Mouse (Mus musculus): ENCODE data around the gene Mtch1. TPM values are rescaled to one million over a fixed set of nuclear protein-coding genes. Genes with fewer than 3 reads are reported as not detected.

Mtch1 gene
- polyA plus RNA-seq, 1 experiment, result 479 TPM

DNA sequence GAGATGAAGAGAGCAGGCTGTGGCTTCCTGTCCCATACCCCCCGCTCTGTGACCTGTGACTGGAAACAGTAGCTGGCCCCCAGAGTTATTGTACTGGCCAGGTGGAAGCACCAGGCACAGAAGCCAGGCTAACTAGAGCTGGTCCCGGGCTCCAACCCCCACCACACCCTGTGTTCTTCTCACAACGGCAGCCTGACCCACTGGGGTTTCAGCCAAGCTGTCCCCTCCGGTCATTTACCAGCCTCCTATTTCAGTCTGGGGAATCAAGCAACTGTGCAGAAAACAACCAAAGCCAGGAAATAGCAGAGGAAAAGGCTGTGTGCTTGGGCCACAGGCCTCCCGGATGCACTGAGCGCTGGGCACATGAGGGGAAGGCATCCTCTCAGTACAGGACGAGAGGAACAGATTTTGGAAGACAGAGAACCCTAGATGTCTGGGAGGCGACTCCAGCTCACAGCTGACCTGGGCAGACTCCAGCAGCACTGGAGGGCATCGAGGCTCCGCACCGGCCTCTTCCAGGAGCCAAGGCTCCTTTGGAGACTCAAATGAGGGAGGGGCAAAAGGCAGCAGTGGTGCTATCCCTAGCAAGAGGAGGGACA is 8.5 kb downstream of the Mtch1 start:
- WGBS, result 10% methylated on average over 11 of the region's 11 CpGs
- DNase-seq, result peak; percentile 50 to 56
- peaks cover 43% of the 10 kb centered on the region for H3K4me1 ChIP-seq (ENCODE audit: control insufficient read depth, insufficient read depth, low read length)
- H3K27me3 ChIP-seq (ENCODE audit: control insufficient read depth, insufficient read depth, low read length), result no peaks in the 10 kb centered on the region
- TF ChIP-seq POLR2A (IDR thresholded peaks at IDR 0.05; ENCODE audit: borderline replicate concordance, insufficient read depth, low read length), result no peak
- TF ChIP-seq CTCF (IDR thresholded peaks at IDR 0.05; ENCODE audit: borderline replicate concordance, insufficient read depth, low read depth, low read length), result no peak
- no peak overlapping the region for H3K27ac ChIP-seq (ENCODE audit: insufficient read depth, low read length)
- no peak overlapping the region for H3K4me3 ChIP-seq (replicated peaks; ENCODE audit: insufficient read depth, low read depth, low read length)

- Histone ChIP-seq H3K27ac (ENCODE audit: insufficient read depth, low read length) (no peak overlapping the region), H3K27me3 (ENCODE audit: control insufficient read depth, insufficient read depth, low read length) (no peaks in the 10 kb centered on the region), H3K4me1 (ENCODE audit: control insufficient read depth, insufficient read depth, low read length) (peaks cover 52% of the 10 kb centered on the region), H3K4me3 (replicated peaks; ENCODE audit: insufficient read depth, low read depth, low read length) (no peak overlapping the region)
- WGBS, result 32% methylated on average over 9 of the region's 9 CpGs
- DNase-seq, result no peak
- no peak for TF ChIP-seq POLR2A (IDR thresholded peaks at IDR 0.05; ENCODE audit: borderline replicate concordance, insufficient read depth, low read length)
- TF ChIP-seq CTCF (IDR thresholded peaks at IDR 0.05; ENCODE audit: borderline replicate concordance, insufficient read depth, low read depth, low read length), result no peak
Observed at GRCm38 (mm10) chr17:29337979-29338823, 9.5 kb downstream of the Mtch1 start.

DNA sequence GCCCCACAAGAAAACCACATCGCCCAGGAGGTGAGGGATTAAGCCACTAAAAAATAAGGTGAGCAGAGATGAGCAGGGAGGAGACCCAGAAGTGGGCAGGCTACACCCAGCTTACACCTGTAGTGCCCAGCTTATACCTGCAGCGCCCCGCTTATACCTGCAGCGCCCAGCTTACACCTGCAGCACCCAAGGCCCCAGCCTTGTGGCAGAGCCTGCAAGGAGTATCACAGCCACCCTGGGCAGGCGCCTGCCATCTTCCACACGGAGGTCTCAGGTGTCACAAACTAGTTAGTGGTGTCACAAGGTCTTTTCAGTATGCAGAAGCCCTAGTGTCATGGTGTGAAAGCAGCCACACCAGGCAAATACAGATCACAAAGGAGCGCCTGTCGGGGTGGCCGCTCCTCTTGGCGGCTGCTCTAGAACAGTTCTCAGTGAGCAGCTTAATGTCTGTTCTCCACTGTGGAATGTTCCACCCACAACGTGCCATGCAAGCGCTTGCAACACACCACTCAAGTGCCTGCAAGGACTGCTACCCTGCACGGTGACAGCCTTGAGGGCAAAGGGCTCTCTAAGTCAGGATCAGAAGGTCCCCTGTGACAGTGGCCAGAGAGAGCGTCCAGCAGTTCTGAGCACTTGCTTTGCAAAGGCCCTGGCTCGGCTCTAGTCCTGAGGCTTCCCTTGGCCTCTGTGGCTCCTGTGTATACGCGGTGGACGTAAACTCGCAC is 11.3 kb downstream of the Mtch1 start:
- TF ChIP-seq CTCF (IDR thresholded peaks at IDR 0.05; ENCODE audit: borderline replicate concordance, insufficient read depth, low read depth, low read length) (no peak), POLR2A (IDR thresholded peaks at IDR 0.05; ENCODE audit: borderline replicate concordance, insufficient read depth, low read length) (no peak)
- 93% methylated on average over 19 of the region's 19 CpGs for WGBS
- H3K4me1 ChIP-seq (ENCODE audit: control insufficient read depth, insufficient read depth, low read length), result peaks cover 50% of the 10 kb centered on the region
- DNase-seq, result no peak
- H3K4me3 ChIP-seq (replicated peaks; ENCODE audit: insufficient read depth, low read depth, low read length), result no peak overlapping the region
- no peak overlapping the region for H3K27ac ChIP-seq (ENCODE audit: insufficient read depth, low read length)
- no peaks in the 10 kb centered on the region for H3K27me3 ChIP-seq (ENCODE audit: control insufficient read depth, insufficient read depth, low read length)

DNA sequence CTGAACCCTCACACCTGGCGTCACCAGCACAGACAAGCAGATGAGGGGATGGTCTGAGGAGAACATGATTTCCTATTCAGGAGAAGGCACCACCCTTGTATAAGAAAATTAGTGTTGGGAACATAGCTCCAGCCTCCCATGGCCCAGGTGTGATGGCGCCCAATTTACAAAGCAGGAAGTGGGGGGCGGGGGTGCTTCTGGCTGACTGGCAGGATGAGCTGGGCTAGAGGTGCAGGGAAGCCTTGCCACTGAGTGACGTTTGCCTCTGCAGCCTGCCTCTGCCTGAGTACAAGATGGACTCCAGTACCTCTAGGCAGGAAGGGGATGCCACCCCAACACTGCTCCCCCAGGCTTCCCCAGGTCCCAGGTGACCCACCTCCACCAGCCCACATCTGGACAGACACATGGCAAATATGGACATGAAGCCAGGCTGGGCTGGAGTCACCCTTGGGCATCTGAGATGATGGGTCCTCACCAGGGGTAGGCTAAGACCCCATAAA is 15.5 kb downstream of the Mtch1 start:
- 89% methylated on average over 4 of the region's 4 CpGs for WGBS
- Histone ChIP-seq H3K4me3 (replicated peaks; ENCODE audit: insufficient read depth, low read depth, low read length) (no peak overlapping the region), H3K27me3 (ENCODE audit: control insufficient read depth, insufficient read depth, low read length) (no peaks in the 10 kb centered on the region), H3K27ac (ENCODE audit: insufficient read depth, low read length) (0 out of 2 replicates have a peak overlapping the region, but pooled peaks have one; percentile 81), H3K4me1 (ENCODE audit: control insufficient read depth, insufficient read depth, low read length) (peaks cover 39% of the 10 kb centered on the region)
- peak in 1 of 2 experiments; percentile 24 for DNase-seq
- no peak for TF ChIP-seq CTCF (IDR thresholded peaks at IDR 0.05; ENCODE audit: borderline replicate concordance, insufficient read depth, low read depth, low read length)
- no peak for TF ChIP-seq POLR2A (IDR thresholded peaks at IDR 0.05; ENCODE audit: borderline replicate concordance, insufficient read depth, low read length)

- H3K4me3 ChIP-seq (replicated peaks; ENCODE audit: insufficient read depth, low read depth, low read length), result no peak overlapping the region
- TF ChIP-seq POLR2A (IDR thresholded peaks at IDR 0.05; ENCODE audit: borderline replicate concordance, insufficient read depth, low read length), result no peak
- TF ChIP-seq CTCF (IDR thresholded peaks at IDR 0.05; ENCODE audit: borderline replicate concordance, insufficient read depth, low read depth, low read length), result peak; percentile 49; the same call in 1 of the 2 replicates
- H3K27ac ChIP-seq (ENCODE audit: insufficient read depth, low read length), result peak overlapping the region; percentile 92
- peaks cover 39% of the 10 kb centered on the region for H3K4me1 ChIP-seq (ENCODE audit: control insufficient read depth, insufficient read depth, low read length)
- 11% methylated on average over 5 of the region's 5 CpGs for whole genome bisulfite sequencing
- no peaks in the 10 kb centered on the region; the same call in 1 of the 2 replicates for H3K27me3 ChIP-seq (ENCODE audit: control insufficient read depth, insufficient read depth, low read length)
- DNase-seq, result peak; percentile 77 to 91
Observed at GRCm38 (mm10) chr17:29330671-29331410, 16.9 kb downstream of the Mtch1 start.

- peaks cover 37% of the 10 kb centered on the region for H3K4me1 ChIP-seq (ENCODE audit: control insufficient read depth, insufficient read depth, low read length)
- TF ChIP-seq CTCF (IDR thresholded peaks at IDR 0.05; ENCODE audit: borderline replicate concordance, insufficient read depth, low read depth, low read length) (no peak), POLR2A (IDR thresholded peaks at IDR 0.05; ENCODE audit: borderline replicate concordance, insufficient read depth, low read length) (no peak)
- H3K27me3 ChIP-seq (ENCODE audit: control insufficient read depth, insufficient read depth, low read length), result no peaks in the 10 kb centered on the region; the same call in 1 of the 2 replicates
- no peak overlapping the region for H3K4me3 ChIP-seq (replicated peaks; ENCODE audit: insufficient read depth, low read depth, low read length)
- peak in 1 of 2 experiments; percentile 26 for DNase-seq
- peak overlapping the region; percentile 92 for H3K27ac ChIP-seq (ENCODE audit: insufficient read depth, low read length)
- WGBS, result 85% methylated on average over 3 of the region's 3 CpGs
Observed at GRCm38 (mm10) chr17:29330221-29330620, 17.5 kb downstream of the Mtch1 start.

DNA sequence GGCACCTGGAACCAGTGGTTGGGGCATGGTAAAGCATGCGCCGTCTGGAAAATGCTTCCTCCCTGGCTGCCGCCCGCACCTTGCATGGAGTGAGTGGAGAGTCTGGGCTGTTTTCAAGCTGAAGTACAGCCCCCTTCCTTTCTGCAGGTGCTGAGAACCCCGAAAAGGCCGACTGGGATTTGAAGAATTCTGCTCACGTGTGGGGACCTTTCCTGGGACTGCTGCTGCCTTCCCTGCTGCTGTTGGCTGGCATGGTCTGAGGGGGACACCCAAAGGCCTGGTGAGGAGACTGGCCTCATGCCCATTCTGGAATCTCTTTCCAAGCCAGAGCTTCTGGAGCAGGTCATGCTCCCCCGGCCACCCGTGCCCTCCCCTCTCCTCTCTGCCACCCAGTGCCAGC is 20.0 kb downstream of the Mtch1 start:
- Histone ChIP-seq H3K4me1 (ENCODE audit: control insufficient read depth, insufficient read depth, low read length) (peaks cover 26% of the 10 kb centered on the region), H3K4me3 (replicated peaks; ENCODE audit: insufficient read depth, low read depth, low read length) (no peak overlapping the region), H3K27ac (ENCODE audit: insufficient read depth, low read length) (no peak overlapping the region), H3K27me3 (ENCODE audit: control insufficient read depth, insufficient read depth, low read length) (no peaks in the 10 kb centered on the region; the same call in 1 of the 2 replicates)
- TF ChIP-seq POLR2A (IDR thresholded peaks at IDR 0.05; ENCODE audit: borderline replicate concordance, insufficient read depth, low read length) (no peak), CTCF (IDR thresholded peaks at IDR 0.05; ENCODE audit: borderline replicate concordance, insufficient read depth, low read depth, low read length) (no peak)
- no peak for DNase-seq
- 84% methylated on average over 9 of the region's 9 CpGs for WGBS

Measured in cerebellum, adult 2 months (tissue).